Mouse (Mus musculus) embryonic fibroblast, embryonic 13.5 days (primary cell): ENCODE results near the gene Tmem115. TPM values are rescaled to one million over a fixed set of nuclear protein-coding genes. Genes with fewer than 3 reads are reported as not detected.
A peak's percentile ranks its signal among the peaks of the same experiment; 100 is the strongest.

Source experiments
- H3K27ac ChIP-seq: 2 replicates; pipeline ENCODE4 v1.5.1; 2012; ENCODE audit warnings: low read length, control low read depth, inconsistent platforms; ENCODE audit not compliant: insufficient read depth
- H3K4me1 ChIP-seq: 2 replicates; pipeline ENCODE4 v1.6.1; 2011; ENCODE audit warnings: low read length; ENCODE audit not compliant: control insufficient read depth, insufficient read depth
- H3K4me3 ChIP-seq: 2 replicates; pipeline ENCODE4 v1.5.1; 2011; ENCODE audit warnings: mild to moderate bottlenecking, control low read depth, low read length; ENCODE audit not compliant: insufficient read depth
- CTCF ChIP-seq: IDR thresholded peaks from 2 replicates; pipeline ENCODE4 v1.5.1; 2011; ENCODE audit warnings: mild to moderate bottlenecking, control low read depth, low read length, moderate library complexity, borderline replicate concordance; ENCODE audit not compliant: insufficient read depth
- POLR2A ChIP-seq: IDR thresholded peaks from 2 replicates; pipeline ENCODE4 v1.6.1; 2011; ENCODE audit warnings: low read depth, mild to moderate bottlenecking, control low read depth, low read length, moderate library complexity
- polyA plus RNA-seq: library from polyadenylated mRNA; stranded (reverse); fragments of >200 nt; gene quantifications from 2 replicates; pipeline ENCODE4 v1.2.4, GENCODE M21; 2011; ENCODE audit warnings: low read depth; ENCODE audit not compliant: missing spikeins, insufficient read length

Tmem115 gene
- 21.4 and 26.1 TPM in 2 replicates for polyA plus RNA-seq

DNA sequence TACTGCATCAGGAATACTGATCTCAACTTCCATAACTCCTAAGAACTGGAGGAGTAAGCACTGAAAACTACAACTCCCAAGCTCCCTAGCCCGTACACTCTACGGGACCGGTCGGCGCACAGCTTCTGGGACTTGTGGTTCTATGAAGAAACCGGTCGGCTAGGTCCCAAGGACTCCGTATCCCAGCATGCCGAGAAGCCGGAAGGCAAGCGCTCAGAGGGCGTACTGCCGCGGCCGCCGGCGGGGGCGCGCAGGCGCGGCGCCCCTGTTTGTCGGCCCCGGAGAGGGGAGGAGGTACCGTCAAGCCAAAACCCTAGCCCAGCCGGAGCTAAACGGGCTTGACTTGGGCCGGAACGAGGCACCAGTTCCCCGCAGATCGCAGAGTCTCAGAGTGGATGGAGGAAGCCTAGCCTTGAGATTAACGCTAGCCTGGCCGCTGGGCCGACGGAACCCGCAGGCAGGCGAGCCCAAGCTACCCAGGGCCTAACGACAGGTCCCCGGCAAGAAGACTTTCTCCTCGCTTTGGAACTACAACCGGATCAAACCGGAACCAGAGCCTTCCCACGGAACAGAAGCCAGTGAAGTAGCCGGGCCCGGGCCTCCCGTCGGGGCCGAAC, at the start of gene Tmem115:
Gene Tmem115 (plus strand): TSS at position 155 of the 617 bp plus-strand sequence.
- H3K27ac ChIP-seq, result peak within 1 kb of the TSS; percentile 78
- H3K4me3 ChIP-seq, result peak within 1 kb of the TSS; percentile 76
- peaks cover 5% of the 10 kb centered on the region; the same call in 1 of the 2 replicates for H3K4me1 ChIP-seq
- TF ChIP-seq POLR2A, result peak; percentile 93
- no peak for TF ChIP-seq CTCF

GRCm38 (mm10) chr9:107484302-107484701, 49.4 kb upstream of the Tmem115 start:
- TF ChIP-seq POLR2A (no peak), CTCF (no peak)
- H3K4me1 ChIP-seq, result no peaks in the 10 kb centered on the region
- H3K4me3 ChIP-seq, result no peak overlapping the region
- H3K27ac ChIP-seq, result no peak overlapping the region

- no peaks in the 10 kb centered on the region for H3K4me1 ChIP-seq
- no peak for TF ChIP-seq CTCF
- TF ChIP-seq POLR2A, result no peak
- H3K4me3 ChIP-seq, result no peak overlapping the region
These were observed 49.0 kb upstream of the Tmem115 start for GRCm38 (mm10) chr9:107484766-107485165.

GRCm38 (mm10) chr9:107486086-107486485, 47.7 kb upstream of the Tmem115 start:
- no peaks in the 10 kb centered on the region for H3K4me1 ChIP-seq
- TF ChIP-seq POLR2A, result no peak
- no peak for TF ChIP-seq CTCF
- H3K27ac ChIP-seq, result no peak overlapping the region
- H3K4me3 ChIP-seq, result no peak overlapping the region

More at GRCm38 (mm10) chr9:107484766-107485165, 49.0 kb upstream of the Tmem115 start:
- H3K27ac ChIP-seq, result no peak overlapping the region

- no peak overlapping the region for H3K27ac ChIP-seq
- no peaks in the 10 kb centered on the region for H3K4me1 ChIP-seq
- TF ChIP-seq POLR2A, result no peak
- no peak for TF ChIP-seq CTCF
- H3K4me3 ChIP-seq, result no peak overlapping the region
These were observed 47.1 kb upstream of the Tmem115 start for GRCm38 (mm10) chr9:107486507-107487225.

DNA sequence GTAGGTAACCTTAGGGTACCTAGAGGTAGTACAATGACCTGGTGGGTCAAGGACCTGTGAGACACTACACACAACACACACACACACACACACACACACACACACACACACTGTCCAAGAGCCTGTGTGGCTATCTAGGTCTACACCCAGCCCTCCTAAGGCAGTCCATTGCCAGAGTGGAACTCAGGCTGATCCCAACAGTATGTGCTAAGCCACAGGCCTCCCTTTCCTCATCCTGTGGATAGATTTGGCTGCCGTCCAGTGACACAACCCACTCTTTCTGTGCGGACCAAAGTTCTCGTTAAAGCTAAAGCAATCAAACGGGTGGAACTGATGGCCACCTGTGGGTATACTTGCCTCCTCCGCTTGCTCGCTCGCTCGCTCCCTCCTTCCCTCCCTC, 43.6 kb upstream of the Tmem115 start:
- Histone ChIP-seq H3K4me3 (no peak overlapping the region), H3K4me1 (peaks cover 11% of the 10 kb centered on the region; the same call in 1 of the 2 replicates), H3K27ac (no peak overlapping the region)
- TF ChIP-seq POLR2A (no peak), CTCF (no peak)

- H3K27ac ChIP-seq, result no peak overlapping the region
- TF ChIP-seq CTCF, result no peak
- no peak for TF ChIP-seq POLR2A
- H3K4me1 ChIP-seq, result peaks cover 11% of the 10 kb centered on the region; the same call in 1 of the 2 replicates
- H3K4me3 ChIP-seq, result no peak overlapping the region
These were observed 43.1 kb upstream of the Tmem115 start for GRCm38 (mm10) chr9:107490625-107491024.

DNA sequence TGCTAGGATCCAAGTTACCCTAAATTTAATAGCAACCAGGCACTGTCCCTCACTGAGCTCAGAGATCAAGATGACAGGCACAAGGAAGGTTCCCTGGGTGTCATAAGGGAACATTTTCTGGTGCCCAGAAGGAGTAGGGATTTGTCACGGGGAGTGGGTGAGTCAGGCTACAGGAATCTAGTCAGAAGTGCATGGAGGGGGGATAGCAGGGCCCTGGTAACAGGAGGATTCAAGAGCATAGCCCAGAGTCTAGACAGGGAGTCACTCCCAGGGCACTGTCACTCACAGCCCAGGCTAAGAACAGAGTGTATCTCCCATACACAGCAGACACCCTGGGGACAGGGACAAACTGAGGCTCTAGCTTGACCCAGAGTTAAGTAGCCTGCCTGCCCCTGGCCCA, 40.2 kb upstream of the Tmem115 start:
- Histone ChIP-seq H3K27ac (no peak overlapping the region), H3K4me1 (peaks cover 11% of the 10 kb centered on the region; the same call in 1 of the 2 replicates), H3K4me3 (no peak overlapping the region)
- TF ChIP-seq CTCF (no peak), POLR2A (no peak)

DNA sequence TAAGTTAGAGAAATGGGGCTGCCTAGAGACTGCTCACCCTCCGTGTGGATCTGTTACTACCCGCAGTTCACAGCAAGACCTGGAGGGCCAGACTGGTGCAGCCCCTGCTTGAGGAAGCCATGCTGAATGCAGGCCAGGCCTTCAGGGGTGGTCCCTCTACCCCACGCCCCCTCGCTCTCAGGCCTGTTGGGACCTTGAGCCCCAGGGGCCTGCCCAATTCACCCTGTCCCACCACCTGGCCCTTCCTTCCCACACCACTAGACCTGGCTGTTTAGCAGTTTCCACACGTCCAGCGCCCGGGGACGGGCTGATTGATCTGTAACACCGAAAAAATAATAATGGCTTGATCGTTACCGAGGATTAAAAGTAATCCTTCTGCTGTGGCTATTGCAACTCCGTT, 39.5 kb upstream of the Tmem115 start:
- H3K4me1 ChIP-seq, result peaks cover 11% of the 10 kb centered on the region; the same call in 1 of the 2 replicates
- H3K27ac ChIP-seq, result no peak overlapping the region
- TF ChIP-seq CTCF, result no peak
- TF ChIP-seq POLR2A, result no peak
- no peak overlapping the region for H3K4me3 ChIP-seq

DNA sequence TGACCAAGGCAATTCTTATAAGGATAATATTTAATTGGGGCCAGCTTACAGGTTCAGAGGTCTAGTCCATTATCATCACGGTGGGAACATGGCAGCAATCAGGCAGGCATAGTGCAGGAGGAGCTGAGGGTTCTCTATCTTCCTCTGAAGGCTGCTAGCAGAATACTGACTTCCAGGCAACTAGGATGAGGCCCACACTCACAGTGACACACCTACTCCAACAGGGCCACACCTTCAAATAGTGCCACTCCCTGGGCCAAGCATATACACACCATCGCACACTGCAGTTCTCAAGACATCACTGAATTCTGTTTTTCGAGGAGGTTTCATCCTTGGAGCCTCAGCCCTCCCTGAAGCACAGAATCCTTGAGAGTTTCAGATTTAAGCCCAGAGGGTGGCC, 37.4 kb upstream of the Tmem115 start:
- no peak overlapping the region for H3K4me3 ChIP-seq
- H3K27ac ChIP-seq, result no peak overlapping the region
- peaks cover 11% of the 10 kb centered on the region; the same call in 1 of the 2 replicates for H3K4me1 ChIP-seq
- TF ChIP-seq POLR2A (no peak), CTCF (no peak)
